Mouse (Mus musculus) stomach, embryonic 14.5 days (tissue): ENCODE results near the gene Gpr39. TPM values are rescaled to one million over a fixed set of nuclear protein-coding genes. Genes with fewer than 3 reads are reported as not detected.

ENCODE experiments used
- ATAC-seq: fragments of 200-750 bp; cut with Nextera tagmentation; 2 replicates; pipeline ENCODE4 v1.8.0; 2017; ENCODE audit warnings: low read depth, moderate TSS enrichment; ENCODE audit not compliant: insufficient number of reproducible peaks, insufficient read depth, low FRiP score
- H3K27ac ChIP-seq: fragments of 300-500 bp; sonication (generic); 2 replicates; pipeline ENCODE4 v1.5.1; 2014; ENCODE audit warnings: mild to moderate bottlenecking, low read length, moderate library complexity, mixed read lengths
- H3K27me3 ChIP-seq: fragments of 300-500 bp; sonication (generic); 2 replicates; pipeline ENCODE4 v1.6.1; 2014; ENCODE audit warnings: low read length, control low read depth, mixed read lengths; ENCODE audit not compliant: control insufficient read depth, insufficient read depth
- H3K36me3 ChIP-seq: fragments of 300-500 bp; sonication (generic); 2 replicates; pipeline ENCODE4 v1.6.1; 2014; ENCODE audit warnings: mild to moderate bottlenecking, control low read depth, low read length, moderate library complexity, mixed read lengths; ENCODE audit not compliant: control insufficient read depth, insufficient read depth
- H3K4me1 ChIP-seq: fragments of 300-500 bp; sonication (generic); 2 replicates; pipeline ENCODE4 v1.6.1; 2014; ENCODE audit warnings: low read length, control low read depth, mixed read lengths; ENCODE audit not compliant: control insufficient read depth, insufficient read depth
- H3K4me2 ChIP-seq: fragments of 300-500 bp; sonication (generic); replicated peaks from 2 replicates; pipeline ENCODE4 v1.6.1; 2014; ENCODE audit warnings: low read depth, low read length, control low read depth
- H3K4me3 ChIP-seq: fragments of 300-500 bp; sonication (generic); 2 replicates; pipeline ENCODE4 v1.5.1; 2014; ENCODE audit warnings: low read depth, low read length, control low read depth
- H3K9ac ChIP-seq: fragments of 300-500 bp; sonication (generic); replicated peaks from 2 replicates; pipeline ENCODE4 v1.6.1; 2014; ENCODE audit warnings: low read depth, mild to moderate bottlenecking, control low read depth, low read length, moderate library complexity, mixed read lengths
- H3K9me3 ChIP-seq: fragments of 300-500 bp; sonication (generic); 2 replicates; pipeline ENCODE4 v1.6.1; 2016; ENCODE audit warnings: low read depth, low read length, control low read depth; ENCODE audit not compliant: control insufficient read depth
- WGBS: fragments of 180-500 bp; shearing (Covaris S2); extraction: QIAGEN DNeasy Blood & Tissue Kit; methylation state at CpG from one replicate; pipeline ENCODE4 v1.1.7; 2014; 5-methylcytosine and 5-hydroxymethylcytosine counted together
- polyA plus RNA-seq: library from polyadenylated mRNA; unstranded; fragments of >200 nt; fragmentation: Nextera tagmentation; extraction: Ambion mirVana; gene quantifications from 2 replicates; pipeline ENCODE4 v1.2.1, GENCODE M21; 2014

Gpr39 gene
- polyA plus RNA-seq, 1 experiment from 2014 or later: 6.3 TPM

- Histone ChIP-seq H3K4me1 (no peaks in the 10 kb centered on the region), H3K27ac (no peak overlapping the region), H3K36me3 (no peaks in the 10 kb centered on the region), H3K9me3 (no peaks in the 10 kb centered on the region), H3K4me2 (no peak overlapping the region), H3K9ac (no peak overlapping the region), H3K27me3 (no peaks in the 10 kb centered on the region), H3K4me3 (no peak overlapping the region)
- ATAC-seq: no peak
- 98% methylated on average over 3 of the region's 3 CpGs for WGBS
These were observed 243.9 kb downstream of the Gpr39 start for GRCm38 (mm10) chr1:125920696-125921095.

GRCm38 (mm10) chr1:125923062-125923461 is 246.3 kb downstream of the Gpr39 start:
- Histone ChIP-seq H3K36me3 (no peaks in the 10 kb centered on the region), H3K4me1 (no peaks in the 10 kb centered on the region), H3K9me3 (no peaks in the 10 kb centered on the region), H3K9ac (no peak overlapping the region), H3K27me3 (no peaks in the 10 kb centered on the region), H3K27ac (no peak overlapping the region), H3K4me2 (no peak overlapping the region), H3K4me3 (no peak overlapping the region)
- WGBS: 66% methylated on average over 2 of the region's 2 CpGs
- no peak for ATAC-seq

Other genes starting within 250 kb of the Gpr39 start
- 341 and 374 TPM in 2 replicates for gene Actr3, start 241.3 kb upstream of the Gpr39 start, polyA plus RNA-seq
- 61.8 and 62.5 TPM in 2 replicates for gene Slc35f5, start 116.4 kb upstream of the Gpr39 start, polyA plus RNA-seq
- gene Lypd1, start 236.1 kb downstream of the Gpr39 start, polyA plus RNA-seq: 1.5 and 2.8 TPM in 2 replicates